Mouse (Mus musculus): Measurements from ENCODE around the gene Hspa1l. TPM values are rescaled to one million over a fixed set of nuclear protein-coding genes. Genes with fewer than 3 reads are reported as not detected.

Hspa1l gene
- polyA plus RNA-seq, 1 experiment from 2014 or later = 0.55 TPM

DNA sequence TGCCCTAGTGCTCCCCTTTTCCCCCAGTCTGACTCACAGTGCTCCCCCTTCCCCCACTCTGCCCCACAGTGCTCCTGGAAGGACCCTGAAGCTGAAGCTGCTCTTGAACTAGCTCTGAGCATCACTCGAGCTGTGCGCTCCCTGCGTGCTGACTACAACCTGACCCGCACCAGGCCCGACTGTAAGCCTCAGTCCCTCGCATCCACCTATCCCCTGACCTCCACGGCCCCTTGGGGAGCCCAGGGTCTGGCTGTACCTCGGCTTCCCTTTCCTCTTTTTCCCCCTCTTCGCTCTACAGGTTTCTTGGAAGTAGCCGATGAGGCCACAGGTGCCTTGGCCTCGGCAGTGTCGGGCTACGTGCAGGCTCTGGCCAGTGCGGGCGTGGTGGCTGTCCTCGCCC, 42.8 kb downstream of the Hspa1l start:
- Histone ChIP-seq H3K36me3 (peaks cover 76% of the 10 kb centered on the region), H3K4me3 (replicated peaks) (no peak overlapping the region), H3K4me2 (replicated peaks) (no peak overlapping the region), H3K27ac (no peak overlapping the region), H3K27me3 (no peaks in the 10 kb centered on the region), H3K4me1 (replicated peaks) (peaks cover 7% of the 10 kb centered on the region; the same call in 1 of the 2 replicates), H3K9me3 (no peaks in the 10 kb centered on the region), H3K9ac (replicated peaks) (no peak overlapping the region)
- no peak for ATAC-seq
- 90% methylated on average over 16 of the region's 16 CpGs for WGBS

DNA sequence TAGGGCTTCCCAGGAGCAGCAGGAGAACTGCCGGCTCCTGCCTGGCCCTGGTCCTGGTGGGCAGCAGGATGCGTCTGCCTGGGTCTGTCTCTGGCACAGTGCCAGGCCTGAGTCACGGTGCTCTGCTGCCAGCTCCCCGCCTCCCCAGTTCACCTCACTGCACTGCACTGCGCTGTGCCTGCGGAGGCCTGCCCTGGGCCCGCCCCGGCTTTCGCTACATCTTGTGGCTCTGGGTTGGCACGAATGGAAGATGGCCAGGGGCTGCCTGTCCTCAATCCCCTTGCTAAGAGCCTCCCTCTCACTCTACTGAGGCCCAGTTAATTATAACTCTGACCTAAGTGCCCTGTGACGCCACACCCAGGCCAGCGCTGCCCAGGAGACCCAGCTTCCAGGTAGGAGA, 43.9 kb downstream of the Hspa1l start, which contains the start of gene Vwa7:
Gene Vwa7, plus strand, starts transcription at position 204 of the 400 bp plus-strand sequence.
- Histone ChIP-seq H3K4me2 (replicated peaks) (no peak within 1 kb of the TSS), H3K9me3 (no peaks in the 10 kb centered on the region), H3K27ac (peak within 1 kb of the TSS; percentile 44), H3K36me3 (peaks cover 65% of the 10 kb centered on the region), H3K27me3 (no peaks in the 10 kb centered on the region), H3K9ac (replicated peaks) (peak within 1 kb of the TSS; percentile 36; the same call in 1 of the 2 replicates), H3K4me1 (replicated peaks) (peaks cover 14% of the 10 kb centered on the region), H3K4me3 (replicated peaks) (no peak within 1 kb of the TSS)
- WGBS = 74% methylated on average over 12 of the region's 12 CpGs
- ATAC-seq = peak; percentile 34

DNA sequence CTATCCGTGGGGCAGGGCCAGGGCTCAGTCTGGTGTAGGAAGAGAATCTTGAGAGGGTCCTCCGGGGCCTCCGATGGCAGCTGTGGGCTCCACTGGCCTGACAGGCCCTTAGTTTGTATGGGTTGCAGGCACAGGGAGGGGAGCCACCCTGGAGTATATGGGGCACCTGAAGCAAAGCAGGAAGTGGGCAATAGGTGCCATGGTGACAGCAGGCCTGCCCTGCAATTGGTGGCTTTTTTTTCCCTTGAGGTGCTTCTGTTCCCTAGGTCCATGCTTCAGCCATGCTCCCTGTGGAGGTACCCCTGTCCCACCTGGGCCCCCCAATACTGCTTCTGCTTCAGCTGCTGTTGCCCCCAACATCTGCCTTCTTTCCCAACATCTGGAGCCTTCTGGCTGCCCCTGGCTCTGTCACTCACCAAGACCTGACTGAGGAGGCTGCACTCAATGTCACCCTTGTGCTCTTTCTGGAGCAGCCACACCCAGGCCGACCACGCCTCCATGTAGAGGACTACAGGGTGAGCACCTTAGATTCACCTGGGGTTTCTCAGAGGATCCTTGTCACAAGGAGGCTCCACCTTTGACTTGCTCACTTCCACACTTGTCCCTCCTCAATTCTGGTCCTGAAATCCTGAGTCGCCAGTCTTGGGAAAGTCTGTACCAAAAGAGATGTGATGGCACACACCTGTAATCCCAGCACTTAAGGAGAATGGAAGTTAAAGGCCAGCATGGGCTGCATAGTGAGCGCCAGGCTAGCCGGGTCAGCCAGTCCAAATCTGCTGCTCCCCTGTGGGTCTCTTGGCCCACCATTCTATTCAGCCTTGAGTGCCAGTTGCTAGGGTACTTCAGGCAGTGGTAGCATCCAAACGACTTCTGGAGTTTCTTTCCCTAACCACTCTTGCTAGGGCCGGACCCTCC, 44.5 kb downstream of the Hspa1l start:
- Histone ChIP-seq H3K4me1 (replicated peaks) (peaks cover 20% of the 10 kb centered on the region), H3K4me3 (replicated peaks) (no peak overlapping the region), H3K36me3 (peaks cover 59% of the 10 kb centered on the region), H3K9me3 (no peaks in the 10 kb centered on the region), H3K4me2 (replicated peaks) (no peak overlapping the region), H3K9ac (replicated peaks) (peak overlapping the region; percentile 36; the same call in 1 of the 2 replicates), H3K27me3 (no peaks in the 10 kb centered on the region), H3K27ac (peak overlapping the region; percentile 44)
- no peak for ATAC-seq
- 86% methylated on average over 10 of the region's 10 CpGs for WGBS

DNA sequence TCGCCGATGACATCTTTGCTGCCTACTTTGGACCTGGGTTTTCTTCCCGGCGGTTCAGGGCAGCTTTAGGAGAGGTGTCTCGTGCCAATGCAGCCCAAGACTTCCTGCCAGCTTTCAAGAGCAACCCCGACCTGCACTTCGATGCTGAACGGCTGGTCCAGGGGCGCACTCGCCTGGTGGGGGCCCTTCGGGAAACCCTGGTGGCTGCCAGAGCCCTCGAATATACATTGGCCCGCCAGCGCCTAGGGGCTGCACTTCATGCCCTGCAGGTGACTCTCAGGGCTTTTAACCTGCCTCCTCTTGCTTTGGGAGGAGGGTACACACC, 45.2 kb downstream of the Hspa1l start:
- H3K27ac ChIP-seq = no peak overlapping the region
- ATAC-seq = no peak
- no peak overlapping the region for H3K4me3 ChIP-seq (replicated peaks)
- H3K4me2 ChIP-seq (replicated peaks) = no peak overlapping the region
- H3K27me3 ChIP-seq = no peaks in the 10 kb centered on the region
- WGBS = 73% methylated on average over 14 of the region's 14 CpGs
- peaks cover 52% of the 10 kb centered on the region for H3K36me3 ChIP-seq
- no peak overlapping the region for H3K9ac ChIP-seq (replicated peaks)
- H3K9me3 ChIP-seq = no peaks in the 10 kb centered on the region
- H3K4me1 ChIP-seq (replicated peaks) = peaks cover 20% of the 10 kb centered on the region

DNA sequence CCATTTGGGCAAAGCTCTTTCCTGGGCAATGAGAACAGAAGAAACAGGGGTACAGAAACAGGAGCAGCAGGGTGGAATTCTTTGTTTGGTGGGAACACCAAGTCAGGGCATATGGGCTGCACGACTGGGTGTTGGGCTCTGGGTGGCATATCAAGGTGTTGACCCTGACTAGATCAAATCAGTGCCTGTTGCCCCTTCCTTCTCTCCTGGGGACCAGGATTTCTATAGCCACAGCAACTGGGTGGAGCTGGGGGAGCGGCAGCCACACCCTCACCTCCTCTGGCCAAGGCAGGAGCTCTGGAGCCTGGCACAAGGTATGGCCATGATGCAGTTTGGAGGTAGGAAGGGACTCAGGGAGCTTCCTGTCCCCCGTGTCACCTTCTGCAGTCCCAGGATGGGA, 45.7 kb downstream of the Hspa1l start:
- WGBS = 90% methylated on average over 3 of the region's 3 CpGs
- no peak overlapping the region for H3K9ac ChIP-seq (replicated peaks)
- H3K36me3 ChIP-seq = peaks cover 47% of the 10 kb centered on the region
- no peak overlapping the region for H3K4me2 ChIP-seq (replicated peaks)
- no peak overlapping the region for H3K27ac ChIP-seq
- no peaks in the 10 kb centered on the region for H3K9me3 ChIP-seq
- ATAC-seq = no peak
- H3K4me3 ChIP-seq (replicated peaks) = no peak overlapping the region
- H3K27me3 ChIP-seq = no peaks in the 10 kb centered on the region
- H3K4me1 ChIP-seq (replicated peaks) = peaks cover 20% of the 10 kb centered on the region

DNA sequence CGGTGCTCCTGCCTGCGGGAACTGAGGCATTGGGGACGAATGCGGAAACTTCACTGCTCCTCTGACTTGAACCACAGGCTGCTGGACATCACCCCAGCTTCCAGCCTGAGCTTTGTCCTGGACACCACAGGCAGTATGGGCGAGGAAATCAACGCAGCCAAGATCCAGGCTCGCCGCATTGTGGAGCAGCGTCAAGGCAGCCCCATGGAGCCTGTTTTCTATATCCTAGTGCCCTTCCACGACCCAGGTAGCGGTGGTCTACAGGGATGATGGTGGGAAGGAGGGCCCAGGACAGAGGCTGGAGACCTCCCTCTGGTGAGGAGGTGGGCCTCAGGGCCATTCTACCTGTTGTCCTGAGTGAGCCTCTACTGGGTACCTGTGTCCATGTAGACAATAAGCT, 47.4 kb downstream of the Hspa1l start:
- H3K4me3 ChIP-seq (replicated peaks) = no peak overlapping the region
- no peaks in the 10 kb centered on the region for H3K27me3 ChIP-seq
- H3K4me2 ChIP-seq (replicated peaks) = no peak overlapping the region
- peaks cover 30% of the 10 kb centered on the region for H3K36me3 ChIP-seq
- no peak overlapping the region for H3K27ac ChIP-seq
- H3K9me3 ChIP-seq = no peaks in the 10 kb centered on the region
- ATAC-seq = no peak
- peak overlapping the region; percentile 14; the same call in 1 of the 2 replicates for H3K9ac ChIP-seq (replicated peaks)
- 71% methylated on average over 11 of the region's 11 CpGs for WGBS
- H3K4me1 ChIP-seq (replicated peaks) = peaks cover 20% of the 10 kb centered on the region

DNA sequence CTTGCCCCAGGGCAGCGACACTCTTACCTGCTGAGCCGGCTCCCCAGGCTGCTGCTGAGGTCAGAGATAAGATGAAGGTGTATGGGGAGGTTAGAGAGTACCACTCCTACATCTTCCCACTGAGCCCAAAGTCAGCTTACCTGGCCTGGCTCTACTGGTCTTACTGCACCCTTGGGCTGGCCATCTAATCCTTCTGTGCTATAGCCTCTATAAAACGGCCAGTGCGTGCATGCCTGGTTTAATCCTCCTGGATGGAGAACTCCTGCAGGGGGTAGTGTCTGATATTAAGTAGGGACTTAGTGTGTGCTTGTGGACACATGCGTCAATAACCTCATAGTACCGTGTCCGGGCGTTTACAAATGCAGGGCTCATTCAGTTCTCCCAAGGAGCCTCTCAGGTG, 48.0 kb downstream of the Hspa1l start:
- H3K4me1 ChIP-seq (replicated peaks) = peaks cover 20% of the 10 kb centered on the region
- H3K9me3 ChIP-seq = no peaks in the 10 kb centered on the region
- no peak overlapping the region for H3K4me3 ChIP-seq (replicated peaks)
- 86% methylated on average over 8 of the region's 8 CpGs for WGBS
- no peak overlapping the region for H3K27ac ChIP-seq
- H3K4me2 ChIP-seq (replicated peaks) = no peak overlapping the region
- no peaks in the 10 kb centered on the region for H3K27me3 ChIP-seq
- no peak overlapping the region for H3K9ac ChIP-seq (replicated peaks)
- H3K36me3 ChIP-seq = peaks cover 24% of the 10 kb centered on the region
- no peak for ATAC-seq

DNA sequence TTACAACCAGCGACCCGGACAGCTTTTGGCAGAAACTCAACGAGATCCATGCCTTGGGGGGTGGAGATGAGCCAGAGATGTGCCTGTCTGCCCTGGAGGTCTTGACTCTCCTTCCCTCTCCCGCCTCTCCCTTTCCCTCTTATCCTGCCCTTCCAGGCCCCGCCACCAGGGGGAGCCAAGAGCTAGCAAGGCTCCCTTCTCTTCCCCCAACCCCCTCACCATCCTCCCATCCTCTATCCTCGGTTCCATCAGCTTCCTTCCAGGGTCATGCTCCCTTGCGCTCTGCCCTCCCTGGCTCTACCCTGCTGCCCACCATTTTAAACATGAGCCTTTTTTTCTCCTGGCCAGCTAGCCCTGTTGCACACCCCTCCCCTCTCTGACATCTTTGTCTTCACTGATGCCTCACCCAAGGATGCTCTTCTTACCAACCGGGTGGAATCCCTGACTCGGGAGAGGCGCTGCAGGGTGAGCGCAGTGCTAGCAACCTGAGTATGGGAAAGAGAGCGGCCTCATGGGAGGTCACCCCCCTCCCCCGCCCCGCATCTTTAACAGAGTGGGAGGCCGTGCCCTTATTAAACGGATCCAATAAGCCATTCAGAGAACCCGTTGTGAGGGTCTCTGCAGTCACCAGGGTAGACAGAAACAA, 48.8 kb downstream of the Hspa1l start:
- 4% methylated on average over 17 of the region's 17 CpGs for WGBS
- peak; percentile 69 for ATAC-seq
- Histone ChIP-seq H3K9ac (replicated peaks) (peak overlapping the region; percentile 37), H3K4me2 (replicated peaks) (peak overlapping the region; percentile 32), H3K27ac (peak overlapping the region; percentile 39; the same call in 1 of the 2 replicates), H3K36me3 (peaks cover 16% of the 10 kb centered on the region), H3K4me1 (replicated peaks) (peaks cover 23% of the 10 kb centered on the region), H3K4me3 (replicated peaks) (no peak overlapping the region), H3K27me3 (no peaks in the 10 kb centered on the region), H3K9me3 (no peaks in the 10 kb centered on the region)

DNA sequence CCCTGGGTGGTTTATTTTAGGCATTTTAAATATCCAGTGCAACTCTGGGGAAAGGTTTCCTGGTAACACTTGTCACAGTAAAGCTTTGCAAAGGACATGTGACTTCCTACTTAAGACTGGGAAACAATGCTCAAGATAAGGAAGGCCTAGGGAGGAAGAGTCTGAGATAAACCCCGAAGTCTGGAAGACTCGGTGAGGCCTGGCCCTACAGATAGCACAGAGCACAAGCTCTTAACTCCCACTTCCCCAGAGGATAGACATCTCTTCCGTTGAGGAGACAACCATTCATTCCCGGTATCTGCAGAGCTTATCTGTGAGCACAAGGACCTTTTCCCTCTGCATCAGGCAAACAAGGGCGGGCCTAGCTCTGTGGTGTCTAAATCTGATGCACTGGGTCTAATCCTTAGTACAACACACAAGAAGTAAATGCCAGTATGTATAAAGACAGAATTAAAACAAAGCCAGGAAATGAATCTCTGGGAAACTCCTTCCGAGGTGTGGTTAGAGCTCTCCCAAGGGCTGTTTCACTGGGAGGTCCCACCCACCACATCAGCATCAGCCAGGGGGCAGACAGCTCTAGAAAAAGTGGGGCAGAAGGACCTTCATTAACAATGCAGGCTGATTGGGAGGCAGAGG, 49.5 kb downstream of the Hspa1l start:
- Histone ChIP-seq H3K36me3 (peaks cover 9% of the 10 kb centered on the region), H3K4me3 (replicated peaks) (no peak overlapping the region), H3K9ac (replicated peaks) (peak overlapping the region; percentile 37), H3K27ac (no peak overlapping the region), H3K27me3 (no peaks in the 10 kb centered on the region), H3K4me1 (replicated peaks) (peaks cover 21% of the 10 kb centered on the region), H3K4me2 (replicated peaks) (peak overlapping the region; percentile 32; the same call in 1 of the 2 replicates), H3K9me3 (no peaks in the 10 kb centered on the region)
- ATAC-seq = no peak
- WGBS = 57% methylated on average over 6 of the region's 6 CpGs

DNA sequence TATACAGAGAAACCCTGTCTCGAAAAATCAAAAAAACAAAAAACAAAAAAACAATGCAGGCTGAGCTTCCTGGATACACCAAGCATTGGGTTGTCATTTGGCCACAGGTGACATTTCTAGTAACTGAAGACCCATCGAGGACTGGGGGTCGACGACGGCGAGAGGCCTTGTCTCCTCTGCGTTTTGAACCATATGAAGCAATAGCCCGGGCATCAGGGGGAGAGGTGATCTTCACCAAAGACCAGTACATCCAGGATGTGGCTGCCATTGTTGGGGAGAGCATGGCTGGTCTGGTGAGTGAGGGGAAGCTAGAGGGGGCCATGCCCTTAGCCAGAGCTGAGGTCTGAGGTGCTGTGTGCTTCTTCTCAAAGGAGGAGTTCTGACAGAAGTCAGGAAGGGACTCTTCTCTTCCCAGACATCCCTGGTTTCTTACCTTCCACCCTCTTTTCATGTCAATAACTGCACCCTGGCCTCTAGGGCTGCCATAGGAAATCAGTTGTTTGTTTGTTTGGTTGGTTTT, 50.1 kb downstream of the Hspa1l start:
- Histone ChIP-seq H3K4me3 (replicated peaks) (no peak overlapping the region), H3K4me1 (replicated peaks) (peaks cover 27% of the 10 kb centered on the region), H3K9me3 (no peaks in the 10 kb centered on the region), H3K36me3 (0 out of 2 replicates have a peak, but pooled peaks cover 3% of the 10 kb centered on the region), H3K27me3 (no peaks in the 10 kb centered on the region), H3K4me2 (replicated peaks) (no peak overlapping the region), H3K27ac (no peak overlapping the region), H3K9ac (replicated peaks) (no peak overlapping the region)
- WGBS = 95% methylated on average over 8 of the region's 8 CpGs
- no peak for ATAC-seq

DNA sequence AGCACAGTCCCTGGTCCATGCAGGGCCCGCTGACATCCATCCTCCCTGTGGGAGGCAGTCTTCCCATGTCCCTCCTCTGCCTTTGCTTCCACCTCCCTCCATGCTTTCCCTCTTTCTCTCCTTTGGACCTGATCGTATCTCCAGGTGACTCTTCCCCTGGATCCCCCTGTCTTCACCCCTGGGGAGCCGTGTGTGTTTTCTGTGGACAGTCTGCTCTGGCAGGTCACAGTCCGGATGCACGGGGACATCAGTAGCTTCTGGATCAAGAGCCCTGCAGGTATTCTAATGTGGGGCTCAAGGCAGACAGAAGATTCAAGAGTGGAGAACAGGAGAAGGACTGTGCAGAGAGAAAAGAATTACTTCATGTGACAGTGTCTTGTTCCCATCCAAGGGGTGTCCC, 50.7 kb downstream of the Hspa1l start:
- Histone ChIP-seq H3K9me3 (no peaks in the 10 kb centered on the region), H3K27me3 (no peaks in the 10 kb centered on the region), H3K27ac (no peak overlapping the region), H3K9ac (replicated peaks) (no peak overlapping the region), H3K4me1 (replicated peaks) (peaks cover 33% of the 10 kb centered on the region), H3K36me3 (no peaks in the 10 kb centered on the region), H3K4me2 (replicated peaks) (no peak overlapping the region), H3K4me3 (replicated peaks) (no peak overlapping the region)
- 89% methylated on average over 5 of the region's 5 CpGs for WGBS
- ATAC-seq = no peak

DNA sequence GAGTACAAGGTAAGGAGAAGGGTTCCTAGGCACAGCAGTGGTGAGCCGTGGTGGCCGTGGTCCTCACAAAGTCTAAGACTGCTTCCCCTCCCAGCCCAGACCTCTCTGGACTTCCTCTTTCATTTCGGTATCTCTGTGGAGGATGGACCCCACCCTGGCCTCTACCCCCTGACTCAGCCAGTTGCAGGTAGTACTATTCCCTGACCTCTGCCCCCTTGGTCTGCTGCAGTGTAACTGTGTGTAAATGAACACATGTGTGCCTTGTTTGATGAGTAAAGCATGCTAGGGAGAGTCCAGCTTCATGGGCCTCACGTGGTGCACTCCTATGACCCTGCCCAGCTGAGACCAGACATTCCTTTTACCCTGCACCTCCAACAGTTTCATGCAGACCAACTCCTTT, 51.3 kb downstream of the Hspa1l start:
- Histone ChIP-seq H3K4me2 (replicated peaks) (no peak overlapping the region), H3K27ac (no peak overlapping the region), H3K9me3 (no peaks in the 10 kb centered on the region), H3K4me3 (replicated peaks) (no peak overlapping the region), H3K36me3 (no peaks in the 10 kb centered on the region), H3K4me1 (replicated peaks) (peaks cover 35% of the 10 kb centered on the region), H3K9ac (replicated peaks) (no peak overlapping the region), H3K27me3 (no peaks in the 10 kb centered on the region)
- WGBS = 87% methylated on average over 4 of the region's 4 CpGs
- no peak for ATAC-seq
